Mouse (Mus musculus) layer of hippocampus, postnatal 14 days (tissue): Measurements from ENCODE around the gene Olfr868. TPM values are rescaled to one million over a fixed set of nuclear protein-coding genes. Genes with fewer than 3 reads are reported as not detected.

Experiments
- DNase-seq, 2 experiments: peaks; one replicate each; pipeline ENCODE4 v3.0.0; 2021 to 2022; ENCODE audit warnings: low spot score in 2 of 2, mixed read lengths in 1 of 2
- long read RNA-seq, 2 experiments: library from polyadenylated mRNA; stranded (forward); transcript quantifications; one replicate each; pipeline ENCODE4 v2.0.0; 2021
- total RNA-seq, 2 experiments: library from RNA; stranded (reverse); gene quantifications; 2 replicates each; pipeline ENCODE4 v1.2.3; 2021

The Olfr868 gene
- not detected for total RNA-seq
- long read RNA-seq, experiment 1 = 0 reads
- long read RNA-seq, experiment 2 = 0 reads

GRCm38 (mm10) chr9:20098326-20098725 lies at the start of gene Olfr868:
Gene Olfr868, plus strand, starts transcription at chr9:20098626.
- no peak for DNase-seq

- DNase-seq = no peak
Observed at GRCm38 (mm10) chr9:20057462-20057861, 41.0 kb upstream of the Olfr868 start, which contains the start of gene Olfr867. Gene Olfr867, minus strand, starts transcription at chr9:20057562.

GRCm38 (mm10) chr9:20070236-20070635 lies 28.2 kb upstream of the Olfr868 start:
- DNase-seq = no peak

GRCm38 (mm10) chr9:20071291-20071690 lies 27.1 kb upstream of the Olfr868 start:
- no peak for DNase-seq

GRCm38 (mm10) chr9:20073523-20074177 lies 24.8 kb upstream of the Olfr868 start:
- DNase-seq = no peak

GRCm38 (mm10) chr9:20128709-20129108 lies 30.3 kb downstream of the Olfr868 start, which contains the start of gene Olfr869:
Gene Olfr869, plus strand, starts transcription at chr9:20129009.
- DNase-seq = no peak

- DNase-seq = no peak
Observed at GRCm38 (mm10) chr9:20149706-20150105, 51.3 kb downstream of the Olfr868 start.

Other genes starting within 250 kb of the Olfr868 start
- not detected for gene Olfr860, start 248.9 kb upstream of the Olfr868 start, total RNA-seq
- gene Olfr862, start 210.6 kb upstream of the Olfr868 start, total RNA-seq = not detected
- gene Olfr77, start 181.8 kb upstream of the Olfr868 start, total RNA-seq = not detected
- gene Olfr866, start 70.6 kb upstream of the Olfr868 start, total RNA-seq = not detected
- not detected for gene Olfr867, start 41.1 kb upstream of the Olfr868 start, total RNA-seq
- not detected for gene Olfr869, start 30.4 kb downstream of the Olfr868 start, total RNA-seq
- gene Olfr870, start 75.4 kb downstream of the Olfr868 start, total RNA-seq = not detected
- not detected for gene Olfr871, start 113.6 kb downstream of the Olfr868 start, total RNA-seq
- not detected for gene Olfr872, start 138.5 kb downstream of the Olfr868 start, total RNA-seq
- not detected for gene Olfr39, start 183.7 kb downstream of the Olfr868 start, total RNA-seq
- not detected for gene Olfr873, start 199.9 kb downstream of the Olfr868 start, total RNA-seq
- not detected for gene Olfr18, start 237.5 kb downstream of the Olfr868 start, total RNA-seq